20 mouse cellular contexts compared by ENCODE assay signal in the genomic region with DNA sequence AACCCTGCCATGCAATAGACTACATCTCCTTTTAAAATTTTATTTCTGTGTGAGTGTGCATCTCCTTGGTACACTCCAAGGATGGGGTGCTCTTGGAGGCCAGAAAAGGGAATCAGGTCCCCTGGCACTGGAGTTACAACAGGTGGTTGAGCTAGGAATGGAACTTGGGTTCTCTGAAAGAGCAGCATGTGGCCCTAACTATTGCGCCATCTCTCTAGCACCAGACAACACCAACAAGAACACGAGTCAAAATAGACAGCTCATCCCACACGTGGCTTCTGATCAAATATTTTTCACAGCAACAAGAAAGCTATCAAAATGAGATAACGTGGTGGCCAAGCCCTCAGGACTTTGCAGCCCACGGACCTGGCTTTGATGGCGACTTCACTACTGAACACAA.
"Had no signal": no experiment of that assay in that cellular context is flagged by ENCODE, and none has a peak within 500 bp of the region (broad histone marks: within the 10 kb centered on the region; RNA-seq: fewer than 3 reads in every experiment).

No protein-coding gene starts in this region.

- H3K9me3 ChIP-seq: lung, embryonic 15.5 days; midbrain, embryonic 13.5 days; midbrain, embryonic 15.5 days; neural tube, embryonic 13.5 days; neural tube, embryonic 15.5 days had no signal

- H3K27ac ChIP-seq: lung, embryonic 15.5 days; macrophage; midbrain, embryonic 13.5 days; midbrain, embryonic 15.5 days; neural tube, embryonic 13.5 days; neural tube, embryonic 15.5 days had no signal

- DNase-seq: liver, postnatal 0 days; lung, adult 2 months; lung, postnatal 14 days; lung, postnatal 36 days; retina, postnatal 1 day; right cerebral cortex, adult 18-20 months; right cerebral cortex, postnatal 25 days; right cerebral cortex, postnatal 4 days; spleen, adult 18-20 months; thymus, adult 18-20 months; thymus, postnatal 14 days; thymus, postnatal 36 days had no signal

- H3K4me2 ChIP-seq: lung, embryonic 15.5 days; midbrain, embryonic 13.5 days; midbrain, embryonic 15.5 days; neural tube, embryonic 13.5 days; neural tube, embryonic 15.5 days had no signal

- H3K4me3 ChIP-seq: lung, embryonic 15.5 days; megakaryocyte, embryonic 14.5 days; midbrain, embryonic 13.5 days; midbrain, embryonic 15.5 days; neural tube, embryonic 13.5 days; neural tube, embryonic 15.5 days had no signal

- H3K4me1 ChIP-seq: lung, embryonic 15.5 days; megakaryocyte, embryonic 14.5 days had no signal

- H3K27me3 ChIP-seq: midbrain, embryonic 13.5 days; midbrain, embryonic 15.5 days; neural tube, embryonic 13.5 days; neural tube, embryonic 15.5 days had no signal

- ATAC-seq: liver, postnatal 0 days; lung, postnatal 0 days; midbrain, embryonic 13.5 days; midbrain, embryonic 15.5 days had no signal

- H3K36me3 ChIP-seq: lung, embryonic 15.5 days; midbrain, embryonic 13.5 days; midbrain, embryonic 15.5 days; neural tube, embryonic 13.5 days; neural tube, embryonic 15.5 days had no signal

- H3K9ac ChIP-seq: liver, postnatal 0 days; lung, embryonic 15.5 days; midbrain, embryonic 13.5 days; midbrain, embryonic 15.5 days; neural tube, embryonic 13.5 days; neural tube, embryonic 15.5 days had no signal
